Mouse (Mus musculus) erythroblast, embryonic 14.5 days (primary cell): ENCODE measurements around the gene C2.

Experiments
- GATA1 ChIP-seq: IDR thresholded peaks from 2 replicates; pipeline ENCODE4 v1.6.1; 2012; ENCODE audit warnings: low read length, inconsistent platforms, mixed read lengths
- TAL1 ChIP-seq: IDR thresholded peaks from 3 replicates; pipeline ENCODE4 v1.6.1; 2012; ENCODE audit warnings: low read length, inconsistent platforms, mixed read lengths

GRCm38 (mm10) chr17:34881166-34881565 is 16.9 kb downstream of the C2 start:
- TF ChIP-seq GATA1 = no peak
- no peak for TF ChIP-seq TAL1
